Comparison of ENCODE assay signal across 8 mouse cellular contexts in the genomic region with DNA sequence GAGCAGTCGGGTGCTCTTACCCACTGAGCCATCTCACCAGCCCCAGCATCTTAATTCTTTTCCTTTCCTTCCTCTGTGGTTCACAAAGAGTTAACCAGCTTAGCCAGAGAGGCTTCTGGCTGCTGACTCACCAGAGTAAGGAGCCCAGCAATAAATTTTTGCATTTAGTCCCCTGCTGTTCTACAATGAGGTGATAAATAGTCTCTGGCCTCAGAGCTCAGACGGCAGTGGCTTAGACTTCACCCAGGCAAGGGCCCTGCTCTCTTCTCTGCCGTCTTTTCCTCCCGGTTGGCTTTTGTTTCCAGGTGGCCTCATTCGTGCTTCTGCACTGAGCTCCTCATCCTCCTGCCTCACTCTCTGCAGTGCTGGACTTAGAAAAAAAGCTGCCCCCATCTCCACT.
DNase-seq lines count a peak whose midpoint lies in the region; ATAC-seq and TF ChIP-seq lines count a peak whose summit lies in the region.

No protein-coding gene starts in this region.

- WGBS in heart, postnatal 0 days = 15% methylated on average over 5 of the region's 5 CpGs
- WGBS in heart, adult 2 months = 14% methylated on average over 5 of the region's 5 CpGs
- WGBS in hindbrain, embryonic 11.5 days = 16% methylated on average over 5 of the region's 5 CpGs
- WGBS in midbrain, embryonic 14.5 days = 11% methylated on average over 5 of the region's 5 CpGs

- no peaks in the 10 kb centered on the region for H3K27me3 ChIP-seq in heart, postnatal 0 days (ENCODE audit: control insufficient read depth, insufficient read depth, low read length)
- no peaks in the 10 kb centered on the region for H3K27me3 ChIP-seq in heart, adult 2 months (ENCODE audit: control insufficient read depth, insufficient read depth, low read length)
- H3K27me3 ChIP-seq in hindbrain, embryonic 11.5 days (ENCODE audit: control insufficient read depth, insufficient read depth, low read length) = no peaks in the 10 kb centered on the region
- no peaks in the 10 kb centered on the region for H3K27me3 ChIP-seq in midbrain, embryonic 14.5 days (ENCODE audit: control insufficient read depth, insufficient read depth, low read length)

- H3K4me2 ChIP-seq in heart, postnatal 0 days (ENCODE audit: low read depth, low read length) = peak overlapping the region; percentile 94; the same call in 1 of the 2 replicates
- no peak overlapping the region for H3K4me2 ChIP-seq in hindbrain, embryonic 11.5 days (replicated peaks; ENCODE audit: low read depth, low read length)
- peak overlapping the region; percentile 98 for H3K4me2 ChIP-seq in midbrain, embryonic 14.5 days (ENCODE audit: low read length)

- DNase-seq in heart, postnatal 0 days (ENCODE audit: low spot score) = no peak
- no peak for DNase-seq in heart, adult 2 months
- DNase-seq in NIH3T3 (ENCODE audit: low read depth) = peak; percentile 12
- peak; percentile 19 for DNase-seq in hindbrain, embryonic 11.5 days (ENCODE audit: low spot score)
- DNase-seq in midbrain, embryonic 14.5 days = no peak
- DNase-seq in frontal cortex, postnatal 10 days (ENCODE audit: low spot score in 2 of 2) = no peak
- no peak for DNase-seq in layer of hippocampus, adult 11-12 months (ENCODE audit: low spot score)
- no peak for DNase-seq in right cerebral cortex, adult 18-20 months

- no peaks in the 10 kb centered on the region for H3K4me1 ChIP-seq in heart, postnatal 0 days (ENCODE audit: control insufficient read depth, insufficient read depth)
- H3K4me1 ChIP-seq in heart, adult 2 months (ENCODE audit: control insufficient read depth, insufficient read depth, low read length) = no peaks in the 10 kb centered on the region
- no peaks in the 10 kb centered on the region for H3K4me1 ChIP-seq in hindbrain, embryonic 11.5 days (replicated peaks; ENCODE audit: control insufficient read depth, insufficient read depth, low read length)
- H3K4me1 ChIP-seq in midbrain, embryonic 14.5 days (ENCODE audit: control insufficient read depth, insufficient read depth, low read length) = peaks cover 8% of the 10 kb centered on the region

- H3K9ac ChIP-seq in heart, postnatal 0 days (replicated peaks; ENCODE audit: low read depth, low read length) = no peak overlapping the region
- H3K9ac ChIP-seq in heart, adult 2 months (ENCODE audit: low read depth, low read length) = no peak overlapping the region
- no peak overlapping the region for H3K9ac ChIP-seq in hindbrain, embryonic 11.5 days (ENCODE audit: low read depth, low read length)
- H3K9ac ChIP-seq in midbrain, embryonic 14.5 days (replicated peaks; ENCODE audit: low read length) = peak overlapping the region; percentile 24; the same call in 1 of the 2 replicates

- H3K9me3 ChIP-seq in heart, postnatal 0 days (replicated peaks; ENCODE audit: control insufficient read depth, low read length) = no peaks in the 10 kb centered on the region
- H3K9me3 ChIP-seq in hindbrain, embryonic 11.5 days (ENCODE audit: control insufficient read depth, low read length) = no peaks in the 10 kb centered on the region
- H3K9me3 ChIP-seq in midbrain, embryonic 14.5 days (ENCODE audit: control insufficient read depth, low read length) = no peaks in the 10 kb centered on the region

- intact Hi-C loops in heart, adult 2 months (cut with DNase I) = no loop called here

- TF ChIP-seq POLR2A in heart, adult 2 months (IDR thresholded peaks at IDR 0.05; ENCODE audit: insufficient read depth, low read depth, low read length) = no peak

- peaks cover 11% of the 10 kb centered on the region; the same call in 1 of the 2 replicates for H3K36me3 ChIP-seq in heart, postnatal 0 days (replicated peaks; ENCODE audit: control insufficient read depth, insufficient read depth, low read length)
- no peaks in the 10 kb centered on the region for H3K36me3 ChIP-seq in heart, adult 2 months (ENCODE audit: control insufficient read depth, insufficient read depth, low read length)
- no peaks in the 10 kb centered on the region for H3K36me3 ChIP-seq in hindbrain, embryonic 11.5 days (ENCODE audit: control insufficient read depth, insufficient read depth, low read length)
- H3K36me3 ChIP-seq in midbrain, embryonic 14.5 days (ENCODE audit: control insufficient read depth, insufficient read depth, low read length) = peaks cover 16% of the 10 kb centered on the region

- H3K27ac ChIP-seq in heart, postnatal 0 days (ENCODE audit: low read depth) = 0 out of 2 replicates have a peak overlapping the region, but pooled peaks have one; percentile 3
- no peak overlapping the region; the same call in 1 of the 2 replicates for H3K27ac ChIP-seq in heart, adult 2 months
- H3K27ac ChIP-seq in hindbrain, embryonic 11.5 days (ENCODE audit: low read depth, low read length) = no peak overlapping the region
- H3K27ac ChIP-seq in midbrain, embryonic 14.5 days (replicated peaks; ENCODE audit: low read depth, low read length) = peak overlapping the region; percentile 55; the same call in 1 of the 2 replicates

- ATAC-seq in heart, postnatal 0 days (ENCODE audit: insufficient read depth, low read depth) = no peak
- ATAC-seq in hindbrain, embryonic 11.5 days (ENCODE audit: low FRiP score) = peak; percentile 3; the same call in 1 of the 2 replicates
- ATAC-seq in midbrain, embryonic 14.5 days (ENCODE audit: low FRiP score, low TSS enrichment) = no peak

- no peak for TF ChIP-seq CTCF in heart, postnatal 0 days (IDR thresholded peaks at IDR 0.05; ENCODE audit: low read depth)
- no peak for TF ChIP-seq CTCF in heart, adult 2 months (IDR thresholded peaks at IDR 0.05)

- H3K79me2 ChIP-seq in heart, adult 2 months (replicated peaks; ENCODE audit: control insufficient read depth, insufficient read depth, low read length) = no peaks in the 10 kb centered on the region

- H3K4me3 ChIP-seq in heart, postnatal 0 days (ENCODE audit: low read depth, low read length) = no peak overlapping the region
- H3K4me3 ChIP-seq in heart, adult 2 months = no peak overlapping the region; the same call in 1 of the 2 replicates
- H3K4me3 ChIP-seq in hindbrain, embryonic 11.5 days (ENCODE audit: low read depth, low read length) = no peak overlapping the region
- H3K4me3 ChIP-seq in midbrain, embryonic 14.5 days (replicated peaks; ENCODE audit: low read depth, low read length) = no peak overlapping the region; the same call in 1 of the 2 replicates

- TF ChIP-seq EP300 in heart, postnatal 0 days (IDR thresholded peaks at IDR 0.05; ENCODE audit: low read depth) = no peak
- no peak for TF ChIP-seq EP300 in heart, adult 2 months (IDR thresholded peaks at IDR 0.05; ENCODE audit: insufficient read depth, low read depth, low read length)

Comparison
In these comparisons a context has a peak if more than half of its experiments do, and no peak if none do; other contexts are left out.
1. H3K27ac ChIP-seq: peak in heart, postnatal 0 days (single experiment) and midbrain, embryonic 14.5 days (single experiment); none in heart, adult 2 months (single experiment) and hindbrain, embryonic 11.5 days (single experiment).
2. DNase-seq: peak in NIH3T3 (single experiment) and hindbrain, embryonic 11.5 days (single experiment); none in heart, postnatal 0 days (single experiment), heart, adult 2 months (0 of 2), midbrain, embryonic 14.5 days (single experiment), frontal cortex, postnatal 10 days (0 of 2), layer of hippocampus, adult 11-12 months (single experiment) and right cerebral cortex, adult 18-20 months (single experiment).